Mouse (Mus musculus) forebrain, embryonic 16.5 days (tissue): ENCODE measurements around the gene Ino80b. TPM values are rescaled to one million over a fixed set of nuclear protein-coding genes. Genes with fewer than 3 reads are reported as not detected.
"Not testable (repeated sequence)": the region's sequence is repeated elsewhere in the genome, so short reads cannot be mapped to it uniquely, and the experiment has no call there.

ENCODE experiments used
- ATAC-seq: fragments of 200-750 bp; cut with Nextera tagmentation; 2 replicates; pipeline ENCODE4 v1.8.0; 2017; ENCODE audit warnings: mild to moderate bottlenecking, moderate library complexity
- H3K27ac ChIP-seq: fragments of 300-500 bp; sonication (generic); 2 replicates; pipeline ENCODE4 v1.5.1; 2014; ENCODE audit warnings: low read length, control low read depth
- H3K27me3 ChIP-seq: fragments of 300-500 bp; sonication (generic); replicated peaks from 2 replicates; pipeline ENCODE4 v1.6.1; 2014; ENCODE audit warnings: low read length; ENCODE audit not compliant: control insufficient read depth, insufficient read depth
- H3K36me3 ChIP-seq: fragments of 300-500 bp; sonication (generic); 2 replicates; pipeline ENCODE4 v1.6.1; 2014; ENCODE audit not compliant: control insufficient read depth, insufficient read depth
- H3K4me1 ChIP-seq: fragments of 300-500 bp; sonication (generic); replicated peaks from 2 replicates; pipeline ENCODE4 v1.6.1; 2014; ENCODE audit warnings: low read length; ENCODE audit not compliant: control insufficient read depth, insufficient read depth
- H3K4me2 ChIP-seq: fragments of 300-500 bp; sonication (generic); 2 replicates; pipeline ENCODE4 v1.6.1; 2014; ENCODE audit warnings: mild to moderate bottlenecking, low read length, control low read depth
- H3K4me3 ChIP-seq: fragments of 300-500 bp; sonication (generic); replicated peaks from 2 replicates; pipeline ENCODE4 v1.5.1; 2014; ENCODE audit warnings: mild to moderate bottlenecking, low read length, control low read depth
- H3K9ac ChIP-seq: fragments of 300-500 bp; sonication (generic); replicated peaks from 2 replicates; pipeline ENCODE4 v1.6.1; 2014; ENCODE audit warnings: low read depth, low read length, control low read depth
- H3K9me3 ChIP-seq: fragments of 300-500 bp; sonication (generic); 2 replicates; pipeline ENCODE4 v1.6.1; 2016; ENCODE audit warnings: low read length; ENCODE audit not compliant: control insufficient read depth
- WGBS: fragments of 180-500 bp; shearing (Covaris S2); extraction: QIAGEN DNeasy Blood & Tissue Kit; methylation state at CpG from one replicate; pipeline ENCODE4 v1.1.7; 2014; 5-methylcytosine and 5-hydroxymethylcytosine counted together
- polyA plus RNA-seq: library from polyadenylated mRNA; unstranded; fragments of >200 nt; fragmentation: Nextera tagmentation; extraction: Ambion mirVana; gene quantifications from 2 replicates; pipeline ENCODE4 v1.2.1, GENCODE M21; 2015

The Ino80b gene
- polyA plus RNA-seq, 1 experiment from 2014 or later, result 14.4 TPM

GRCm38 (mm10) chr6:83161921-83162641 lies 36.9 kb upstream of the Ino80b start:
- WGBS, result under 1% methylated on average over 49 of the region's 49 CpGs
- peaks cover 20% of the 10 kb centered on the region for H3K4me1 ChIP-seq
- no peak overlapping the region for H3K27ac ChIP-seq
- H3K4me2 ChIP-seq, result peak overlapping the region; percentile 42
- peak overlapping the region; percentile 29 for H3K4me3 ChIP-seq
- no peak for ATAC-seq
- no peaks in the 10 kb centered on the region for H3K9me3 ChIP-seq
- peak overlapping the region; percentile 30; the same call in 1 of the 2 replicates for H3K9ac ChIP-seq
- no peaks in the 10 kb centered on the region for H3K36me3 ChIP-seq
- peaks cover 32% of the 10 kb centered on the region for H3K27me3 ChIP-seq

DNA sequence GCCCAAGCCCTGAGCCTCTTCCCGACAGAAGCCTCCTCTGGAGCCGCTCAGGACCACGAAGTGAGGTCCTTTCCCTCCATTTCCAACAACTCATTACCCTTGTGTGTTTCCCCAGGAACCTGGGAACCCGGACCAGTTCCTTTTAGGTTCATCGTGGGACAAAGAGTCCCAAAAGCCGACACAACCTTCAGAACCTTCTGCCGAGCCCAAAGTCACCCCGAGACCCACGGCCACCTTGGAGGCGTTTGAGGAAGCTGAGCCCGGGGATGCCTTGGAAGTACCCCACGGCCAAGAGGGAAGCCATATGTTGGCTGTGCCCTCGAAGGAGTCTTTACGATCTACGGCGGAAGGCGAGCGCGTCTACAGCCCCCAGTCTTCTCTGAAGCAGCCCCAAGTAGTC lies 36.2 kb upstream of the Ino80b start:
- Histone ChIP-seq H3K4me3 (no peak overlapping the region; the same call in 1 of the 2 replicates), H3K9me3 (no peaks in the 10 kb centered on the region)

DNA sequence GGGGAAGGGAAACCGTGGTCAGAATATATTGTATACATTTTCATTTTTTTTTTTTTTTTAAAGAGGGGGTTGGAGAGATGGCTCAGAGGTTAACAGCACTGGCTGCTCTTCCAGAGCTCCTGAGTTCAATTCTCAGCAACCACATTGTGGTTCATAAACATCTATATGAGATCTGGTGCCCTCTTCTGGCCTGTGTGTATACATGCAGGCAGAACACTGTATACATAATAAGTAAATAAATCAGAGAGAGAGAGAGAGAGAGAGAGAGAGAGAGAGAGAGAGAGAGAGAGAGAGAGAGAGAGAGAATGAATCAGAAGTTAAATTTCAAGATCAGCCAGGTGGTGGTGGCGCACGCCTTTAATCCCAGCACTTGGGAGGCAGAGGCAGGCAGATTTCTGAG lies 34.2 kb upstream of the Ino80b start:
- not testable (repeated sequence) for H3K4me2 ChIP-seq, ATAC-seq, H3K4me3 ChIP-seq, H3K9me3 ChIP-seq, H3K27ac ChIP-seq, H3K9ac ChIP-seq, H3K36me3 ChIP-seq
- whole genome bisulfite sequencing, result 22% methylated on average over 3 of the region's 3 CpGs
- peaks cover 25% of the 10 kb centered on the region for H3K4me1 ChIP-seq
- peaks cover 32% of the 10 kb centered on the region for H3K27me3 ChIP-seq

More for the DNA sequence above, 36.2 kb upstream of the Ino80b start:
- Histone ChIP-seq H3K4me1 (peaks cover 17% of the 10 kb centered on the region), H3K9ac (peak overlapping the region; percentile 26; the same call in 1 of the 2 replicates), H3K27me3 (peaks cover 32% of the 10 kb centered on the region), H3K36me3 (no peaks in the 10 kb centered on the region), H3K4me2 (peak overlapping the region; percentile 42), H3K27ac (no peak overlapping the region)
- 11% methylated on average over 19 of the region's 19 CpGs for WGBS
- no peak for ATAC-seq

DNA sequence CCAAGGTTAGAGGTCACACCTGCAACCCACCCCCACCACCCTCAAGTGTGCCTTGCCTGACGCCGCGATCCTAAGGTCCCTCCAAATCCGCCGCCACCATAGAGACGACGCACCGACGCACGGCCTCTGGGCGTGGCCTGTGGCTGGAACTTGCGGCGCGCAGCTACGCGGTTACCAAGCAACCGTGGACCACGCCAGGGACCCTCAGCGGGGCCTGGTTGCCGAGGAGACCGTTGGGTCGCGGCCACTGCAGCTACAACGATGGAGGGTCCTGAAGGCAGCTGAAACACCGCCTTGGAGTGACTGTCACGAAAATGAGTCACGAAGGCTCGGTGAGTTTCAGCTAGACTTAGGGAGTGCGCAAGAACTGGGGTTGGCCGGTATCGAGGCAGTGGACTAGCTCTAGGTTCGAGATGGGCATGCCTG lies 31.0 kb upstream of the Ino80b start, which contains the start of the genes Wdr54 and 1700003E16Rik:
Wdr54 (minus strand) TSS at position 139 of the 426 bp plus-strand sequence.
1700003E16Rik (plus strand) TSS at position 146 of the 426 bp plus-strand sequence.
- under 1% methylated on average over 32 of the region's 32 CpGs for WGBS
- Histone ChIP-seq H3K27me3 (peaks cover 13% of the 10 kb centered on the region), H3K36me3 (no peaks in the 10 kb centered on the region; the same call in 1 of the 2 replicates), H3K9me3 (no peaks in the 10 kb centered on the region), H3K27ac (no peak within 1 kb of the TSS), H3K4me2 (peak within 1 kb of the TSS; percentile 71), H3K4me3 (peak within 1 kb of the TSS; percentile 63), H3K9ac (peak within 1 kb of the TSS; percentile 57), H3K4me1 (peaks cover 12% of the 10 kb centered on the region)
- ATAC-seq, result peak; percentile 96

DNA sequence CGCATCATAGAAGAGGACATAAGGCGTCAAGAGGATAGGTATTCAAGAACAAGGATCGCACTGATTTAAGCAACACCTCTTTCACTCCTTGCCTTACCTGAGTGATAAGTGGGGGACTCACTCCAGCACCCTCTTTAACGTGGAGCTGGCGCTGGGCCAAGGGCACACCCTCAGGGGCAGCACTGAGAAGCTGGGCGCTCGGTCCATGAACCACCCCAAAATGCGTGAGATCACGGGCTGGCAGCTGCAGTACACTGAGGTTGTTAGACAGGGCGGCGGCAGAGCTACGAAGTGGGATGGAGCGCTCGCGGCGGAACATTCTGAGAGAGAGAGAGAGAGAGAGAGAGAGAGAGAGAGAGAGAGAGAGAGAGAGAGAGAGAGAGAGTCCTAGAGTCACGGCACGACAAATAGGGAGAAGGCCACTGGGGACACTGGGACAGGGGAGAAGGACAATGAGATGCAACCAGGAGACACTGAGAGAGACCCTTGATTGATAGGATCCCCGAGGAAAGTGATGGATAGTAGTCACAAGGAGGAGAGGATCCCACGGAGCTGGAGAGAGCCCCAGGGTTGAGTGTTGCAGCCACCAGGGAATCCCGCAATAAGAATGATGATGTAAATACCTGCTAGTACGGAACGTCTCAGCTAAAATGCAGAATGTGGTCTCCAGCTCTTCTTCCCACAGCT lies 30.5 kb upstream of the Ino80b start:
- Histone ChIP-seq H3K9me3 (no peaks in the 10 kb centered on the region), H3K27me3 (peaks cover 8% of the 10 kb centered on the region), H3K9ac (peak overlapping the region; percentile 57), H3K27ac (no peak overlapping the region), H3K4me2 (peak overlapping the region; percentile 71), H3K4me1 (peaks cover 12% of the 10 kb centered on the region), H3K36me3 (no peaks in the 10 kb centered on the region; the same call in 1 of the 2 replicates), H3K4me3 (peak overlapping the region; percentile 63)
- peak; percentile 51 for ATAC-seq
- WGBS, result 8% methylated on average over 23 of the region's 23 CpGs

DNA sequence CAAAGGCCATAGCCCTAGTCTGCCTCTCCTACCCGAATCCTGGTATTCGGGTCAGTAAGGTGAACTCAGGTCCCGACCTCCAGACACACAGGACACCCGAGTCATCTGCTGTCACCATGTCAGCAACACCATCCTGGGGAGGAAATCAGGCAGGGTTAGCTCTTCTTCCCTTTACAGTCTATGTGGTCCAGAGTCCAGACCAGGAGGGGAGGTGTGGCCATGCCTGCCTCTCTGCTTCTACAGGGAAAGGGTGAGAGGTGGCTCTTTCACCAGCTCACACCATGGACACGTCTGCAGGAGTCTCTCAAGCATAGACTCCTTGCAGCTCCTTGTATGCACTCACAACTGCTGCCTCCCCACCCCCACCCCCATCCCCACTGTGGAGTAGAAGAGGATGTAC lies 28.3 kb upstream of the Ino80b start:
- ATAC-seq, result no peak
- Histone ChIP-seq H3K9ac (no peak overlapping the region), H3K4me2 (no peak overlapping the region), H3K27me3 (no peaks in the 10 kb centered on the region), H3K9me3 (no peaks in the 10 kb centered on the region), H3K4me3 (no peak overlapping the region), H3K27ac (no peak overlapping the region), H3K4me1 (peaks cover 12% of the 10 kb centered on the region), H3K36me3 (no peaks in the 10 kb centered on the region; the same call in 1 of the 2 replicates)
- WGBS, result 84% methylated on average over 5 of the region's 5 CpGs

DNA sequence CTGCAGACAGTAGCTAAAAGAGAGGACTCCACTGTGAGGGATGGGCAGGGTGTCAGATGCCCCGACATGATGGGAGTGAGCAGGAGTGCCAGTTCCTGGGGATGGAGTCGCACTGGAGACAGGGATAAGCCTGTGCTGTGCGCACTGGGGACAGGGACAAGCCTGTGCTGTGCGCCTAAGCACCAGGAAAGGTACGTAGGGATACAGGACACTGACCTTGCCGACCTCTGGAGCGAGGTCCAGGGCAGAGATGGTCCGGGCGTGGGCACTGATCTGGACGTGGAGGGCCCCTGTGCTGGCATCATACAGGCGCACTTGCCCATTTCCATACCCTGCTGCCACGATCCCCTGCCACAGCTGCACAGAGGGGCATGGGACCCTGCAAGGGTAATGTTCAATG lies 27.8 kb upstream of the Ino80b start:
- no peaks in the 10 kb centered on the region; the same call in 1 of the 2 replicates for H3K36me3 ChIP-seq
- H3K27me3 ChIP-seq, result no peaks in the 10 kb centered on the region
- H3K4me1 ChIP-seq, result peaks cover 12% of the 10 kb centered on the region
- no peak overlapping the region for H3K4me2 ChIP-seq
- no peak for ATAC-seq
- no peak overlapping the region for H3K9ac ChIP-seq
- H3K27ac ChIP-seq, result no peak overlapping the region
- WGBS, result 90% methylated on average over 12 of the region's 12 CpGs
- no peaks in the 10 kb centered on the region for H3K9me3 ChIP-seq
- no peak overlapping the region for H3K4me3 ChIP-seq

DNA sequence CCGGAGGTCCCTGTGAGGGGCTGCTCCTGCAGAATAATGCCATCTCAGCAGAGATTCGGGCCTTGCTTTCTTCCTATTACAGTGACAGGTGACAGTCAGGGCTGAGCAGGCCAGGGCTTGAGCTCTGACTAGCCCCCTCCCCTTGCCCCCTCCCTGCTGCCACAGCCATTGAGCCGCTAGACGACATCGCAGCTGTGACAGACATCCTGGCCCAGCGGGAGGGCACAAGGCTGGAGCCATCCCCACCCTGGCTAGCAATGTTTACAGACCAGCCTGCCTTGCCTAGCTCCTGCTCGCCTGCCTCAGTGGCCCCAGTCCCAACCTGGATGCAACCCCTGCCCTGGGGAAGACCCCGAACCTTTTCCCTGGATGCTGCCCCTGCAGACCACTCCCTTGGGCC lies 26.5 kb upstream of the Ino80b start:
- no peak overlapping the region for H3K4me2 ChIP-seq

DNA sequence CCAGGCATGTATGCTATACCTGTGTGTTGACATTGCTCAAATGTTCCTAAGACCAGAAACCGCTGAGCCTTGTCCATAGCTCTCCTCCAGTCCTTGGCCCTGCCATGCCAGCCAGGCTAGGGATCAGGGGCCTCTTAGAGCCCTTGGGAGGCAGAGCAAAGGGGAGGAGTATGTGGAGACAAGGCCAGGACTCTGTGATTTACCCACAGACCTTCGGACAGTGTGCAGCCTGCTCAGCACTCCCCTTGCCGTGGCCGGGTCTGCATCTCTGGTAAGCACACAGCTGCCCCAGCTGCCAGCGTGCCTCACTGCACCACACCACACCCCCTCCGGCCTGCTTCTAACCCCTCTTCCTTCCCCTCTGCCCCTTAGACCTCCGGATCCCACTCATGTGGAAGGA lies 22.0 kb upstream of the Ino80b start:
- WGBS, result 58% methylated on average over 7 of the region's 7 CpGs
- H3K27ac ChIP-seq, result no peak overlapping the region
- no peak overlapping the region for H3K4me3 ChIP-seq
- no peak overlapping the region for H3K4me2 ChIP-seq
- H3K9ac ChIP-seq, result no peak overlapping the region
- no peaks in the 10 kb centered on the region; the same call in 1 of the 2 replicates for H3K27me3 ChIP-seq
- H3K36me3 ChIP-seq, result no peaks in the 10 kb centered on the region
- no peaks in the 10 kb centered on the region for H3K9me3 ChIP-seq
- H3K4me1 ChIP-seq, result peaks cover 2% of the 10 kb centered on the region
- no peak for ATAC-seq

More for the DNA sequence above, 26.5 kb upstream of the Ino80b start:
- H3K9me3 ChIP-seq, result no peaks in the 10 kb centered on the region
- ATAC-seq, result no peak
- no peak overlapping the region for H3K4me3 ChIP-seq
- no peak overlapping the region for H3K27ac ChIP-seq
- WGBS, result 34% methylated on average over 8 of the region's 8 CpGs
- H3K4me1 ChIP-seq, result peaks cover 12% of the 10 kb centered on the region
- no peaks in the 10 kb centered on the region for H3K27me3 ChIP-seq
- no peak overlapping the region for H3K9ac ChIP-seq
- H3K36me3 ChIP-seq, result no peaks in the 10 kb centered on the region; the same call in 1 of the 2 replicates
